Mouse (Mus musculus) lung, postnatal 0 days (tissue): Measurements from ENCODE around the gene Slc15a3. TPM values are rescaled to one million over a fixed set of nuclear protein-coding genes. Genes with fewer than 3 reads are reported as not detected.

Source experiments
- ATAC-seq: fragments of 200-750 bp; cut with Nextera tagmentation; 2 replicates; pipeline ENCODE4 v1.8.0; 2017; ENCODE audit warnings: moderate library complexity
- DNase-seq: peaks from one replicate; pipeline ENCODE4 v3.0.0-alpha.2; 2016; ENCODE audit warnings: low spot score
- H3K27ac ChIP-seq: fragments of 300-500 bp; sonication (generic); 2 replicates; pipeline ENCODE4 v1.5.1; 2014; ENCODE audit warnings: antibody characterized with exemption, mild to moderate bottlenecking, low read length, mixed read lengths
- H3K27me3 ChIP-seq: fragments of 300-500 bp; sonication (generic); replicated peaks from 2 replicates; pipeline ENCODE4 v1.6.1; 2014; ENCODE audit warnings: low read length, mixed read lengths; ENCODE audit not compliant: insufficient read depth
- H3K36me3 ChIP-seq: fragments of 300-500 bp; sonication (generic); 2 replicates; pipeline ENCODE4 v1.6.1; 2014; ENCODE audit warnings: low read length, mixed read lengths; ENCODE audit not compliant: insufficient read depth
- H3K4me1 ChIP-seq: fragments of 300-500 bp; sonication (generic); 2 replicates; pipeline ENCODE4 v1.6.1; 2014; ENCODE audit warnings: antibody characterized with exemption, low read depth, low read length, mixed read lengths; ENCODE audit not compliant: insufficient read depth
- H3K4me2 ChIP-seq: fragments of 300-500 bp; sonication (generic); replicated peaks from 2 replicates; pipeline ENCODE4 v1.6.1; 2014; ENCODE audit warnings: low read depth, mild to moderate bottlenecking, low read length, moderate library complexity, mixed read lengths
- H3K4me3 ChIP-seq: fragments of 300-500 bp; sonication (generic); 2 replicates; pipeline ENCODE4 v1.5.1; 2014; ENCODE audit warnings: low read depth, low read length
- H3K9ac ChIP-seq: fragments of 300-500 bp; sonication (generic); replicated peaks from 2 replicates; pipeline ENCODE4 v1.6.1; 2014; ENCODE audit warnings: low read depth, mild to moderate bottlenecking
- H3K9me3 ChIP-seq: fragments of 300-500 bp; sonication (generic); 2 replicates; pipeline ENCODE4 v1.6.1; 2016; ENCODE audit warnings: low read length, mixed read lengths
- CTCF ChIP-seq: IDR thresholded peaks from 2 replicates; pipeline ENCODE4 v1.5.1; 2016; ENCODE audit warnings: antibody characterized with exemption, mild to moderate bottlenecking
- EP300 ChIP-seq: IDR thresholded peaks from 2 replicates; pipeline ENCODE4 v1.6.1; 2016; ENCODE audit warnings: antibody characterized with exemption, mild to moderate bottlenecking, control low read depth
- WGBS: fragments of 180-500 bp; shearing (Covaris S2); extraction: QIAGEN DNeasy Blood & Tissue Kit; methylation state at CpG from one replicate; pipeline ENCODE4 v1.1.7; 2014; 5-methylcytosine and 5-hydroxymethylcytosine counted together
- polyA plus RNA-seq: library from polyadenylated mRNA; unstranded; fragments of >200 nt; fragmentation: Nextera tagmentation; extraction: Ambion mirVana; gene quantifications from 2 replicates; pipeline ENCODE4 v1.2.1, GENCODE M21; 2015

Slc15a3 gene
- polyA plus RNA-seq, 1 experiment from 2014 or later, result 3.0 TPM

GRCm38 (mm10) chr19:10809428-10810175 lies 29.9 kb upstream of the Slc15a3 start:
- peak; percentile 79 for ATAC-seq
- Histone ChIP-seq H3K4me2 (no peak overlapping the region), H3K27me3 (no peaks in the 10 kb centered on the region), H3K4me3 (no peak overlapping the region), H3K9ac (no peak overlapping the region), H3K27ac (no peak overlapping the region), H3K4me1 (no peaks in the 10 kb centered on the region), H3K9me3 (no peaks in the 10 kb centered on the region), H3K36me3 (no peaks in the 10 kb centered on the region)
- 53% methylated on average over 11 of the region's 11 CpGs for WGBS
- peak; percentile 78 for DNase-seq
- TF ChIP-seq EP300, result no peak
- TF ChIP-seq CTCF, result no peak

GRCm38 (mm10) chr19:10810176-10810492 lies 29.4 kb upstream of the Slc15a3 start:
- 33% methylated on average over 4 of the region's 4 CpGs for WGBS
- Histone ChIP-seq H3K4me3 (no peak overlapping the region), H3K27me3 (no peaks in the 10 kb centered on the region), H3K4me2 (no peak overlapping the region), H3K9me3 (no peaks in the 10 kb centered on the region), H3K27ac (no peak overlapping the region), H3K9ac (no peak overlapping the region), H3K36me3 (no peaks in the 10 kb centered on the region), H3K4me1 (no peaks in the 10 kb centered on the region)
- peak; percentile 63 for DNase-seq
- TF ChIP-seq CTCF, result no peak
- no peak for TF ChIP-seq EP300
- ATAC-seq, result peak; percentile 87

- TF ChIP-seq CTCF, result no peak
- TF ChIP-seq EP300, result no peak
- H3K27ac ChIP-seq, result no peak overlapping the region
- no peaks in the 10 kb centered on the region for H3K9me3 ChIP-seq
- H3K4me1 ChIP-seq, result no peaks in the 10 kb centered on the region
- H3K36me3 ChIP-seq, result no peaks in the 10 kb centered on the region
- no peaks in the 10 kb centered on the region for H3K27me3 ChIP-seq
- no peak for DNase-seq
- no peak overlapping the region for H3K9ac ChIP-seq
- H3K4me2 ChIP-seq, result no peak overlapping the region
- ATAC-seq, result no peak
- WGBS, result 77% methylated on average over 6 of the region's 6 CpGs
- no peak overlapping the region for H3K4me3 ChIP-seq
Observed at GRCm38 (mm10) chr19:10811471-10811870, 28.1 kb upstream of the Slc15a3 start.

- Histone ChIP-seq H3K27ac (no peak overlapping the region), H3K27me3 (no peaks in the 10 kb centered on the region), H3K4me1 (peaks cover 1% of the 10 kb centered on the region; the same call in 1 of the 2 replicates), H3K4me2 (no peak overlapping the region), H3K9ac (no peak overlapping the region), H3K4me3 (no peak overlapping the region), H3K36me3 (no peaks in the 10 kb centered on the region), H3K9me3 (no peaks in the 10 kb centered on the region)
- DNase-seq, result no peak
- no peak for TF ChIP-seq EP300
- no peak for TF ChIP-seq CTCF
- ATAC-seq, result no peak
- 91% methylated on average over 5 of the region's 5 CpGs for WGBS
Observed at GRCm38 (mm10) chr19:10813039-10813438, 26.5 kb upstream of the Slc15a3 start.

- no peak for TF ChIP-seq CTCF
- no peak for TF ChIP-seq EP300
- Histone ChIP-seq H3K4me3 (no peak overlapping the region), H3K9me3 (no peaks in the 10 kb centered on the region), H3K27ac (no peak overlapping the region), H3K9ac (no peak overlapping the region), H3K4me1 (peaks cover 5% of the 10 kb centered on the region; the same call in 1 of the 2 replicates), H3K36me3 (no peaks in the 10 kb centered on the region), H3K27me3 (no peaks in the 10 kb centered on the region), H3K4me2 (no peak overlapping the region)
- WGBS, result 62% methylated on average over 7 of the region's 7 CpGs
- ATAC-seq (no peak), DNase-seq (no peak)
Observed at GRCm38 (mm10) chr19:10813905-10814304, 25.6 kb upstream of the Slc15a3 start.

GRCm38 (mm10) chr19:10815871-10816270 lies 23.7 kb upstream of the Slc15a3 start:
- Histone ChIP-seq H3K36me3 (no peaks in the 10 kb centered on the region), H3K27ac (no peak overlapping the region), H3K9me3 (no peaks in the 10 kb centered on the region), H3K27me3 (no peaks in the 10 kb centered on the region), H3K4me1 (peaks cover 5% of the 10 kb centered on the region; the same call in 1 of the 2 replicates), H3K4me3 (no peak overlapping the region), H3K4me2 (no peak overlapping the region), H3K9ac (no peak overlapping the region)
- no peak for TF ChIP-seq CTCF
- no peak for TF ChIP-seq EP300
- 75% methylated on average over 6 of the region's 6 CpGs for WGBS
- ATAC-seq (no peak), DNase-seq (no peak)

- Histone ChIP-seq H3K4me2 (no peak overlapping the region), H3K36me3 (no peaks in the 10 kb centered on the region), H3K9me3 (no peaks in the 10 kb centered on the region), H3K27me3 (no peaks in the 10 kb centered on the region), H3K9ac (no peak overlapping the region), H3K4me1 (peaks cover 5% of the 10 kb centered on the region; the same call in 1 of the 2 replicates), H3K27ac (no peak overlapping the region), H3K4me3 (no peak overlapping the region)
- TF ChIP-seq EP300 (no peak), CTCF (no peak)
- DNase-seq, result no peak
- no peak for ATAC-seq
- 38% methylated on average over 2 of the region's 2 CpGs for WGBS
Observed at GRCm38 (mm10) chr19:10816462-10816861, 23.1 kb upstream of the Slc15a3 start.
